Mouse (Mus musculus) liver, embryonic 14.5 days (tissue): ENCODE results near the gene Klhl7.

Experiments used
- CTCF ChIP-seq: IDR thresholded peaks from 2 replicates; pipeline ENCODE4 v1.5.1; 2016; ENCODE audit warnings: antibody characterized with exemption, low read depth, control low read depth
- EP300 ChIP-seq: IDR thresholded peaks from 2 replicates; pipeline ENCODE4 v1.6.1; 2016; ENCODE audit warnings: antibody characterized with exemption, low read depth

- TF ChIP-seq CTCF: no peak
- TF ChIP-seq EP300: no peak
These were observed 69.5 kb downstream of the Klhl7 start for GRCm38 (mm10) chr5:24169881-24170280.
